Mouse (Mus musculus) MEL (cell line): Measurements from ENCODE around the gene Polk. TPM values are rescaled to one million over a fixed set of nuclear protein-coding genes. Genes with fewer than 3 reads are reported as not detected.

Experiments
- DNase-seq: peaks from one replicate; pipeline ENCODE4 v3.0.0; 2011; ENCODE audit warnings: low read depth, low spot score
- H3K27ac ChIP-seq: 2 replicates; pipeline ENCODE4 v1.5.1; 2012; ENCODE audit warnings: low read depth, mild to moderate bottlenecking, control low read depth, low read length, moderate library complexity; ENCODE audit not compliant: control insufficient read depth
- H3K27me3 ChIP-seq, 2 experiments: fragments of 150-350 bp in 1 of 2; sonication (generic) in 1 of 2; 2 replicates each; pipeline ENCODE4 v1.6.1; 2012; ENCODE audit warnings: low read length in 2 of 2, mild to moderate bottlenecking in 2 of 2, improper control_type of control experiment in 1 of 2, moderate library complexity in 1 of 2; ENCODE audit not compliant: insufficient read depth in 2 of 2, control insufficient read depth in 1 of 2
- H3K36me3 ChIP-seq, 2 experiments: 2 replicates each; pipeline ENCODE4 v1.6.1; 2012 to 2014; ENCODE audit warnings: low read length in 2 of 2, improper control_type of control experiment in 1 of 2, inconsistent platforms in 1 of 2, mild to moderate bottlenecking in 1 of 2; ENCODE audit not compliant: insufficient read depth in 2 of 2, control insufficient read depth in 1 of 2
- H3K4me1 ChIP-seq, 2 experiments: fragments of 150-350 bp in 1 of 2; sonication (generic) in 1 of 2; 2 replicates each; pipeline ENCODE4 v1.6.1; 2012; ENCODE audit warnings: low read length in 2 of 2, improper control_type of control experiment in 1 of 2, mild to moderate bottlenecking in 1 of 2; ENCODE audit not compliant: insufficient read depth in 2 of 2, control insufficient read depth in 1 of 2
- H3K4me3 ChIP-seq, 2 experiments: fragments of 150-350 bp in 1 of 2; sonication (generic) in 1 of 2; 2 replicates each; pipeline ENCODE4 v1.5.1; 2012; ENCODE audit warnings: low read depth in 2 of 2, low read length in 2 of 2, mild to moderate bottlenecking in 2 of 2, moderate library complexity in 2 of 2, control low read depth in 1 of 2, improper control_type of control experiment in 1 of 2; ENCODE audit not compliant: control insufficient read depth in 1 of 2, insufficient read depth in 1 of 2
- H3K79me2 ChIP-seq: 2 replicates; pipeline ENCODE4 v1.6.1; 2012; ENCODE audit warnings: mild to moderate bottlenecking, low read length, moderate library complexity; ENCODE audit not compliant: control insufficient read depth, poor library complexity, insufficient read depth
- H3K9ac ChIP-seq: 2 replicates; pipeline ENCODE4 v1.6.1; 2012; ENCODE audit warnings: low read depth, mild to moderate bottlenecking, control low read depth, low read length, moderate library complexity; ENCODE audit not compliant: control insufficient read depth, poor library complexity, severe bottlenecking
- H3K9me3 ChIP-seq: fragments of 150-350 bp; sonication (generic); replicated peaks from 2 replicates; pipeline ENCODE4 v1.6.1; 2012; ENCODE audit warnings: mild to moderate bottlenecking, low read length, improper control_type of control experiment, moderate library complexity; ENCODE audit not compliant: insufficient read depth
- CHD2 ChIP-seq: IDR thresholded peaks from 2 replicates; pipeline ENCODE4 v1.6.1; 2011; ENCODE audit warnings: low read length, improper control_type of control experiment
- CTCF ChIP-seq, 3 experiments: IDR thresholded peaks in 2 of 3; conservative IDR thresholded peaks in 1 of 3; 2 replicates each; pipeline ENCODE4 v1.5.1; 2011 to 2012; ENCODE audit warnings: low read length in 3 of 3, low read depth in 2 of 3, mild to moderate bottlenecking in 2 of 3, improper control_type of control experiment in 1 of 3, inconsistent platforms in 1 of 3, mixed read lengths in 1 of 3, moderate library complexity in 1 of 3; ENCODE audit not compliant: control insufficient read depth in 1 of 3, insufficient read depth in 1 of 3, poor library complexity in 1 of 3, severe bottlenecking in 1 of 3
- EP300 ChIP-seq, 2 experiments: IDR thresholded peaks; 2 replicates each; pipeline ENCODE4 v1.6.1; 2011; ENCODE audit warnings: improper control_type of control experiment in 2 of 2, low read length in 2 of 2, low read depth in 1 of 2, mild to moderate bottlenecking in 1 of 2
- MAFK ChIP-seq: IDR thresholded peaks from 2 replicates; pipeline ENCODE4 v1.6.1; 2011; ENCODE audit warnings: low read depth, mild to moderate bottlenecking, low read length, improper control_type of control experiment, borderline replicate concordance
- MEF2A ChIP-seq: IDR thresholded peaks from 2 replicates; pipeline ENCODE4 v1.6.1; 2014; ENCODE audit warnings: low read depth, mild to moderate bottlenecking, inconsistent platforms, low read length, improper control_type of control experiment; ENCODE audit not compliant: poor library complexity, insufficient replicate concordance, severe bottlenecking; ENCODE audit errors: extremely low read depth
- MXI1 ChIP-seq: IDR thresholded peaks from 2 replicates; pipeline ENCODE4 v1.6.1; 2011; ENCODE audit warnings: mild to moderate bottlenecking, low read depth, low read length, improper control_type of control experiment
- MYC ChIP-seq: IDR thresholded peaks from 2 replicates; pipeline ENCODE4 v1.6.1; 2011; ENCODE audit warnings: low read depth, mild to moderate bottlenecking, low read length, improper control_type of control experiment, moderate library complexity
- RCOR1 ChIP-seq: IDR thresholded peaks from 2 replicates; pipeline ENCODE4 v1.6.1; 2012; ENCODE audit warnings: low read depth, mild to moderate bottlenecking, inconsistent platforms, low read length, improper control_type of control experiment
- SIN3A ChIP-seq: IDR thresholded peaks from 2 replicates; pipeline ENCODE4 v1.6.1; 2012; ENCODE audit warnings: low read length, improper control_type of control experiment, inconsistent platforms
- SMC3 ChIP-seq: IDR thresholded peaks from 2 replicates; pipeline ENCODE4 v1.6.1; 2011; ENCODE audit warnings: low read depth, low read length, improper control_type of control experiment
- TBP ChIP-seq: IDR thresholded peaks from 2 replicates; pipeline ENCODE4 v1.8.0; 2011; ENCODE audit warnings: low read depth, low read length, improper control_type of control experiment
- TCF12 ChIP-seq: IDR thresholded peaks from 2 replicates; pipeline ENCODE4 v1.6.1; 2014; ENCODE audit warnings: low read depth, mild to moderate bottlenecking, inconsistent platforms, low read length, improper control_type of control experiment, moderate library complexity
- polyA plus RNA-seq, 2 experiments: library from polyadenylated mRNA; stranded (reverse) in 1 of 2; unstranded in 1 of 2; fragments of >175 nt in 1 of 2; fragments of >200 nt in 1 of 2; gene quantifications; 2 replicates each; pipeline versions ENCODE4 v1.2.1 to v1.2.4; 2012; ENCODE audit warnings: low replicate concordance in 2 of 2, low read depth in 1 of 2; ENCODE audit not compliant: insufficient read length in 2 of 2, insufficient read depth in 1 of 2, missing spikeins in 1 of 2
- total RNA-seq: library from RNA; depleted of rRNA; stranded (reverse); fragments of 300-350 nt; gene quantifications from 2 replicates; pipeline ENCODE4 v1.2.3, GENCODE M21; 2012

Polk gene
- total and polyA plus RNA-seq, 3 experiments, result 2.9 to 3.6 TPM; not detected in 1

- Histone ChIP-seq H3K36me3 (no peaks in the 10 kb centered on the region; a peak in 1 of 4 replicates), H3K4me1 (no peaks in the 10 kb centered on the region; a peak in 1 of 4 replicates), H3K27ac (no peak overlapping the region), H3K9me3 (no peaks in the 10 kb centered on the region), H3K4me3 (no peak overlapping the region), H3K79me2 (no peaks in the 10 kb centered on the region), H3K27me3 (no peaks in the 10 kb centered on the region), H3K9ac (no peak overlapping the region)
- DNase-seq, result no peak
- TF ChIP-seq CTCF (IDR thresholded peaks at IDR 0.05 in 2 of 3, conservative IDR thresholded peaks at IDR 0.05 in 1 of 3; ENCODE audit: control insufficient read depth in 1 of 3, insufficient read depth in 1 of 3, low read depth in 2 of 3, low read length in 3 of 3, poor library complexity in 1 of 3, severe bottlenecking in 1 of 3) (no peak), SIN3A (no peak), MAFK (no peak)
These were observed 25.0 kb downstream of the Polk start for GRCm38 (mm10) chr13:96517335-96517734.

- H3K36me3 ChIP-seq, result peaks cover 0 to 8% of the 10 kb centered on the region in 2 experiments; a peak in 3 of 4 replicates
- H3K9ac ChIP-seq, result no peak overlapping the region
- H3K79me2 ChIP-seq, result no peaks in the 10 kb centered on the region
- H3K4me1 ChIP-seq, result peaks cover 0 to 10% of the 10 kb centered on the region in 2 experiments
- TF ChIP-seq TBP, result no peak
- no peak for TF ChIP-seq CHD2
- no peak for TF ChIP-seq MEF2A
- no peaks in the 10 kb centered on the region for H3K9me3 ChIP-seq
- no peak overlapping the region for H3K27ac ChIP-seq
- DNase-seq, result no peak
- no peak overlapping the region for H3K4me3 ChIP-seq
- H3K27me3 ChIP-seq, result no peaks in the 10 kb centered on the region
These were observed 26.1 kb downstream of the Polk start for GRCm38 (mm10) chr13:96516249-96516648.

GRCm38 (mm10) chr13:96514154-96514942 is 28.0 kb downstream of the Polk start:
- H3K9me3 ChIP-seq, result no peaks in the 10 kb centered on the region

More at GRCm38 (mm10) chr13:96514154-96514942, 28.0 kb downstream of the Polk start:
- Histone ChIP-seq H3K27me3 (no peaks in the 10 kb centered on the region), H3K4me1 (peaks cover 0 to 19% of the 10 kb centered on the region in 2 experiments), H3K27ac (no peak overlapping the region), H3K4me3 (no peak overlapping the region), H3K9ac (no peak overlapping the region), H3K79me2 (no peaks in the 10 kb centered on the region), H3K36me3 (peaks cover 0 to 16% of the 10 kb centered on the region in 2 experiments; a peak in 3 of 4 replicates)
- TF ChIP-seq MYC (no peak), RCOR1 (no peak), EP300 (IDR thresholded peaks at IDR 0.05; ENCODE audit: low read depth in 1 of 2, low read length in 2 of 2) (no peak), MXI1 (no peak), TCF12 (no peak), SMC3 (no peak)
- DNase-seq, result no peak
